Mouse (Mus musculus) spleen, adult 2 months (tissue): Measurements from ENCODE around the gene Cntnap5b.

ENCODE experiments used
- CTCF ChIP-seq: fragments of 200-500 bp; IDR thresholded peaks from 2 replicates; pipeline ENCODE4 v1.5.1; 2011; ENCODE audit warnings: mild to moderate bottlenecking, inconsistent platforms; ENCODE audit not compliant: insufficient read depth, insufficient read length, insufficient replicate concordance; ENCODE audit errors: extremely low read depth
- POLR2A ChIP-seq: fragments of 200-500 bp; IDR thresholded peaks from 2 replicates; pipeline ENCODE4 v1.6.1; 2011; ENCODE audit warnings: low read depth, low read length, inconsistent platforms

GRCm38 (mm10) chr1:99813334-99814110, 41.0 kb downstream of the Cntnap5b start:
- TF ChIP-seq CTCF = no peak
- TF ChIP-seq POLR2A = no peak
